Mouse (Mus musculus): ENCODE results near the gene Asb11.
A peak's percentile ranks its signal among the peaks of the same experiment; 100 is the strongest.

Asb11 gene

DNA sequence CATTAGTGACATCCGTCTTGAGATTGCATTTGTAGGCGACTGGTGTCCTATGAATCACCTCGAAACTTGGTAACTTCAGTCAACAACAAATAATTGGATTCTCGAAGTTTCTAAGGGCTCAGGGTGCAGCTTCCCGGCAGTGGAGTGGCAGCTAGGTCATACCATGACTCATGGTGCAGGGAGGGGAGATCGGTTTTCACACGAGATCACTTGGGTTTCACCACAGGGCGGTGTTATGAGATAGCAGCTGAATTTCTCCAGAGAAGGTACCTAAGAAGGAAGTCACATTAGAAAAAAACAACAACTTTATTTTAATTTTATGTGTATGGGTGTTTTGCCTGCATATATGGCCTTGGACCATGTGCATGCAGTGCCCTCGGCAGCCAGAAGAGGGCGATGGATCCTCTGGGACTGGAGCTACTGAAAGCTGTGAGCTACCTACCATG is 9.3 kb downstream of the Asb11 start:
- peak in 1 of 2 experiments; percentile 6 for DNase-seq

DNA sequence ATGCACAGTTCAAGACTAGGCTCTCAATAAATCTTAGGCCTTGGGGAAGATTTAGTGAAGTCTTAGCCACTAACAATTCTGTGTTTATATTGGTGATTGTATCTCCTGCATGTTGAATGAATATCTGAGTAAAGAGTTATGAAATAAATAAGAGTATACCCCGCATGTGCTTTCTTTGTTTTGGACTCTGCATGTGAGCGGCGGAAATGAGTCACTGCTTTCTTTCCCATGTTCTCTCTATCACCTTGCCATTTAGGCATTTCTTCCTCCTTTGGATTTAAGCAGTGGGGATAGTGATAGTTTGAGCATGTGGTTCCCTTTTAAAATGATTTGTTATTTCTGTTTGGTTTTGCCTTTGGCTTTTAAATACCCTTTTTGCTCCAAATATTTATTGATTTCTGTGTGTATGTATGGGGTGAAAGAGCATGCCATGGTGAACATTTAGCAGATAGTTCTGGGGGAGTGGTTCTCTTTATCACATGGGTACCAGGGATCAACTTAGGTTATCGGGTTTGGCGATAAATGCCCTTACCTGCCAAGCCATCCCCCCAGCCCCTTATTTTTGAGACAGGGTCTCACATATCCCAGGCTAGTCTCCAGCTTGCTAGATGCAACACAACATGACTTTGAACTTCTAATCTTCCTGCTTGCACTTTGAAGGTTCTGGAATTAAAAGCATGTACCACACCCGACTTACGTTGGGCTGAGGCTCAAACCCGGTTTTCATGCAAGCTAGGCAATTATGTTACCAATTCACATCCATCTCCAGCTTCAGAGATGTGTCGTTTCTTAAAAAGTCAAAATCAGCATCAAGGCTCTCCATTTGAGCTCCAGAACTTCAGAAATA is 10.3 kb downstream of the Asb11 start:
- no peak for DNase-seq

DNA sequence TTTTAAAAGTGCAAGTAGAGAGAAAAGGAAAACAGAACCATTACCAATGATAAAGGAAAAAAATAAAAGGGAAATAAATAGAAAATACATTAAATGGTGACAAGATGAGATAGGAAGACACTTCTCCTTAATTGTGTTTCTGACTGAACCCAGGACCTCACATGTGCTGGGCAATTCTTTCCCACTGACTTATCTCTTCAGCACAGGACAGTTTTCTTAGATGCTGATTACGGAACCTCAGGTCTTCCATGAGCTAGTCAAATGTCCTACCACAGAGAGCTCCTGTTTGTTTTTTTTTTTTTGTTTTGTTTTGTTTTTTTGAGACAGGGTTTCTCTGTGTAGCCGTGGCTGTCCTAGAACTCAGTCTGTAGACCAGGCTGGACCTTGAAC is 10.9 kb downstream of the Asb11 start:
- DNase-seq, result no peak

DNA sequence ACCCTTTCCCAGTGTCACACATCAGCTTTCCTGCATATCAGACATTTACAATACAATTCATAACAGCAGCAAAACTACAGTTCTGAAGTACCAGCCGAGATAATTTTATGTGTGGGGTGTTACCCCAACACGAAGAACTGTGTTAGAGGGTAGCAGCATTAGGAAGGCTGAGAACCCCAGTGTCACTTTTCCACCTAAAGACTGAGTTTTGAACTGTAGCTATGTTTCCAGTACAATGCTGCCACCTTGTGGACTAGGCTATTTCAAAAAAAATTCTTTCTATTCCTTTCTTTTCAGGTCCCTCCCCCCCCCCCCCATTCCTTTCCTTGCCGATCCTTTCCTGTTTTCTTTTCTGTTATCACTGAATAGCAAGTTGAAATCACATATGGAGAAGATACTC is 12.4 kb downstream of the Asb11 start:
- peak; percentile 48 to 49 for DNase-seq

DNA sequence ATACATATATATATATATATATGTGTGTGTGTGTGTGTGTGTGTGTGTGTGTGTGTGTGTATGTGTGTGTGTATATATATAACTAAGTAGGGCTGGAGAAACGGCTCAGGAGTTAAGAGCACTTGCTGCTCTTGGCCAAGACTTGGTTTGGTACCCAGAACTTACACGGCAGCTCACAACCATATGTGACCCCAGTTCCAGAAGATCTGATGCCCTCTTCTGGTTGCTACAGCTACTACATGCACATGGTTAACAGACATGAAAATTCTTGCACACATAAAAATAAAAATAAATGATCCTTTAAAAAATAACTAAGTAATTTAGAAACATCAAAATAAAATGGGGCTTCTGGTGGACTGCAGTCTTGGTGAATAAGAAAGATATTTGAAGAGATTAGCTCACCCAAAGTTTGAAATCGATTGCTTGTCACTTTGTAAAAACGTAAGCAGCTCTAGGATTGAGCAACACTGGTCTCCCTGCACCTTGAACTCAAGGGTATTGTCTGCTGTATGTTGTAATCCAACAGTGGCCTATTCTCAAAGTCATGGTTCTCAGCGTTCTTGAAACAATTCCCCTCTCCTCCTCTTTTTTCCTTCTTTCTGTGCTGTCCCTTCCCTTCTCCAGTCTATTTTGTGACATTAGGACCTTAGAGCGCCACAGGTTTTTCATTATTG is 22.5 kb downstream of the Asb11 start:
- DNase-seq, result no peak

DNA sequence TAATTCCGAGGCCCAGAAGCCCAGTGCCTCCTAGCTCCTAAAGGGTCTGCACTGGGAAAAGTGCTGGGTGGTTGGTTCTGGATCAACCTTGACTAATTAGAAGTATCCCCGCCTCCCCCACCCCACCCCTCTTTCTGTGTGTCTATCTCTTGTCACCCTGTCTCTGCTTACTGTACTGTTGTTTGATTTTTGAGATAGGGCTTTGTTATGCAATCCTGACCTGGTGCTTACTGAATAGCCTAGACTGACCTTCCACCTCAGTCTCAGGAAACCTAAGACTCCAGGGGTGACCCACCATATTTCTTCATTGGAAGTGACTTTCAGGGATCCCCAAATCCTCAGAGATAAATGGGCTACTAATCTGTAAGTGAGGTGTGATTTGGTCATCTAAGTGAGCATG is 65.5 kb downstream of the Asb11 start:
- no peak for DNase-seq

DNA sequence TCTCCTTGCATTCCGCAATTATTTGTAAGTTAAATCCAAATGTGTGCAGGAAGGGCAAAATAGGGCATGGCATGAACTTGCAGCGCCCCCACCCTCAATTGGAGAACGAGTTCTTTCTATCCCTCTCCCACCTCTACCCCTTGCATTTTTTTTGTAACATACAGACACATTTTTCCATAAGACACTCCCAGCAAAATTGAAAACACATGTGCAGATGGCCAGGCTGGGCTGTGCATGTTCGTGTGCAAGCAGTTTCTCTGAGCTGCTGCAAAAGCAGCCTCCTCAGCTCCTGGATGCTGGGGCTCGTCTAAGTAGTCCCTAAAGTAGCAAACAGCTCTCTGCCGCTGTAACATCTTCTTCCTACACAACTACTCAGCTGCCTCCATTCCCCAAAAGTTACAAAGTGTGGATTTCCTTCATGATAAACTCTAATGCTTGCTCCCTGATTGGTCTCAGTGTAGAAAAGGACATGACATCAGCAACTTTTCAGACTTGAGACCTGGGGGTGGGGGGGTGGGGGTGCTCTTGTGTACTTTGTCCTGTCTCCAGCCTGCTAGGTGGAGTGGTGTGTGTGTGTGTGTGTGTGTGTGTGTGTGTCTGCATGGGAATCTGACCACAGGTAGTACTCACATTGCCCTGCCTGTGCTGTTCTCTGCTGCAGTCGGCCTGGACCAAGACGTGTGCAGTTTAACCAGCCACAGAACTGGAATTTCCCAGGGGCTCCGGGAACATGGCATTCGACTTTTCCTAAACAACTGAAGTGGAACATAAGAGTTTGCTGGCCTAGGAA is 69.1 kb downstream of the Asb11 start, which contains the start of gene Asb9:
Gene Asb9 (plus strand): TSS at position 619 of the 790 bp plus-strand sequence.
- no peak for DNase-seq

DNA sequence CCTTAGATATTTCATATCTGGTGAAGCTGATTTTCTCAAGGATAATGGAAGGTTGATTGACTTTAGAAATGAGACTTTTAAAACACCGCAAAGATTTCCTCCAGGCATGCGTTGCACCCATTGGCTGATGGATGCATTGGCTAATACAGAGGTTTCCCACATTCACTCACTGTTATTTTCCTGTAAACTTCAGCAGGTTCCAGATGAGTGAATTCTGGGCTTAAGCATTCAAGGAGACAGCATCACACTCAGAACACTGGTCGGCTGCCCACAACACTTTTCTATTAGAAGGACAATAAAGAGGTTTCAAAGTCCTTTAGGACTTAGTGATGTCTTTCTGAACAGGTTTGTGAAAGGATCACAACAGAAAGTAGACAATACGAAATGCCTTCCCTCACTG is 70.3 kb downstream of the Asb11 start:
- DNase-seq, result no peak

DNA sequence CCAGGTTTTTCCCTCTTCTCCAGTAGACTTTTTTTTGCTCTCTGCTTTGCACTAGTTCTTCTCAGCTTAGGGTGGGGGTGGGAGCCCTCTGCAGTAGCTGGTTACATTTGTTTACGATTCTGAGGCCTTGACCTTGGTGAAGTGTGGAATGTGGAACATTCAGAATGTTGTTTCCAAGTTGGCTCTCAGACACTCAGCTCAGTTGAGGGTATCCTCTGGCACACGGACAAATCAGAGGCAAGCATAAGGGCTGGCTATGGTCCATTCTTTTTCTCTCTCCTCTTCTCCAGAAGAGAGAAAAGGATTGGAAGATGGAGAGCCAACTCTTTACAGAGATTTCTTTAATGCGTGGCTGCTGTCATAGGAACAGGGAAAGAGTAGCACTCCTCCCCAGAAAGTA is 71.9 kb downstream of the Asb11 start:
- peak in 1 of 2 experiments; percentile 1 for DNase-seq
